Mouse (Mus musculus) MEL (cell line): ENCODE results near the gene Zbed3. TPM values are rescaled to one million over a fixed set of nuclear protein-coding genes. Genes with fewer than 3 reads are reported as not detected.

Source experiments
- DNase-seq: peaks from one replicate; pipeline ENCODE4 v3.0.0; 2011; ENCODE audit warnings: low read depth, low spot score
- H3K27ac ChIP-seq: 2 replicates; pipeline ENCODE4 v1.5.1; 2012; ENCODE audit warnings: low read depth, mild to moderate bottlenecking, control low read depth, low read length, moderate library complexity; ENCODE audit not compliant: control insufficient read depth
- H3K27me3 ChIP-seq, 2 experiments: fragments of 150-350 bp in 1 of 2; sonication (generic) in 1 of 2; 2 replicates each; pipeline ENCODE4 v1.6.1; 2012; ENCODE audit warnings: low read length in 2 of 2, mild to moderate bottlenecking in 2 of 2, improper control_type of control experiment in 1 of 2, moderate library complexity in 1 of 2; ENCODE audit not compliant: insufficient read depth in 2 of 2, control insufficient read depth in 1 of 2
- H3K36me3 ChIP-seq, 2 experiments: 2 replicates each; pipeline ENCODE4 v1.6.1; 2012 to 2014; ENCODE audit warnings: low read length in 2 of 2, improper control_type of control experiment in 1 of 2, inconsistent platforms in 1 of 2, mild to moderate bottlenecking in 1 of 2; ENCODE audit not compliant: insufficient read depth in 2 of 2, control insufficient read depth in 1 of 2
- H3K4me1 ChIP-seq, 2 experiments: fragments of 150-350 bp in 1 of 2; sonication (generic) in 1 of 2; 2 replicates each; pipeline ENCODE4 v1.6.1; 2012; ENCODE audit warnings: low read length in 2 of 2, improper control_type of control experiment in 1 of 2, mild to moderate bottlenecking in 1 of 2; ENCODE audit not compliant: insufficient read depth in 2 of 2, control insufficient read depth in 1 of 2
- H3K4me3 ChIP-seq, 2 experiments: fragments of 150-350 bp in 1 of 2; sonication (generic) in 1 of 2; 2 replicates each; pipeline ENCODE4 v1.5.1; 2012; ENCODE audit warnings: low read depth in 2 of 2, low read length in 2 of 2, mild to moderate bottlenecking in 2 of 2, moderate library complexity in 2 of 2, control low read depth in 1 of 2, improper control_type of control experiment in 1 of 2; ENCODE audit not compliant: control insufficient read depth in 1 of 2, insufficient read depth in 1 of 2
- H3K79me2 ChIP-seq: 2 replicates; pipeline ENCODE4 v1.6.1; 2012; ENCODE audit warnings: mild to moderate bottlenecking, low read length, moderate library complexity; ENCODE audit not compliant: control insufficient read depth, poor library complexity, insufficient read depth
- H3K9ac ChIP-seq: 2 replicates; pipeline ENCODE4 v1.6.1; 2012; ENCODE audit warnings: low read depth, mild to moderate bottlenecking, control low read depth, low read length, moderate library complexity; ENCODE audit not compliant: control insufficient read depth, poor library complexity, severe bottlenecking
- H3K9me3 ChIP-seq: fragments of 150-350 bp; sonication (generic); replicated peaks from 2 replicates; pipeline ENCODE4 v1.6.1; 2012; ENCODE audit warnings: mild to moderate bottlenecking, low read length, improper control_type of control experiment, moderate library complexity; ENCODE audit not compliant: insufficient read depth
- BHLHE40 ChIP-seq: IDR thresholded peaks from 2 replicates; pipeline ENCODE4 v1.6.1; 2012; ENCODE audit warnings: low read depth, mild to moderate bottlenecking, inconsistent platforms, low read length, improper control_type of control experiment, borderline replicate concordance
- CHD2 ChIP-seq: IDR thresholded peaks from 2 replicates; pipeline ENCODE4 v1.6.1; 2011; ENCODE audit warnings: low read length, improper control_type of control experiment
- ELF1 ChIP-seq: IDR thresholded peaks from 2 replicates; pipeline ENCODE4 v1.6.1; 2014; ENCODE audit warnings: low read depth, mild to moderate bottlenecking, inconsistent platforms, low read length, improper control_type of control experiment, moderate library complexity
- ETS1 ChIP-seq: IDR thresholded peaks from 2 replicates; pipeline ENCODE4 v1.6.1; 2012; ENCODE audit warnings: low read depth, mild to moderate bottlenecking, inconsistent platforms, low read length, improper control_type of control experiment, moderate library complexity
- GABPA ChIP-seq: IDR thresholded peaks from 2 replicates; pipeline ENCODE4 v1.6.1; 2012; ENCODE audit warnings: low read depth, mild to moderate bottlenecking, inconsistent platforms, low read length, improper control_type of control experiment, moderate library complexity
- GATA1 ChIP-seq: IDR thresholded peaks from 2 replicates; pipeline ENCODE4 v1.6.1; 2011; ENCODE audit warnings: low read depth, low read length, improper control_type of control experiment
- HCFC1 ChIP-seq: IDR thresholded peaks from 2 replicates; pipeline ENCODE4 v1.6.1; 2012; ENCODE audit warnings: low read depth, mild to moderate bottlenecking, inconsistent platforms, low read length, improper control_type of control experiment, moderate library complexity
- JUND ChIP-seq: IDR thresholded peaks from 2 replicates; pipeline ENCODE4 v1.6.1; 2011; ENCODE audit warnings: low read depth, mild to moderate bottlenecking, improper control_type of control experiment, low read length
- KAT2A ChIP-seq: conservative IDR thresholded peaks from 2 replicates; pipeline ENCODE4 v1.6.1; 2012; ENCODE audit warnings: low read depth, low read length, improper control_type of control experiment, inconsistent platforms
- MAFK ChIP-seq: IDR thresholded peaks from 2 replicates; pipeline ENCODE4 v1.6.1; 2011; ENCODE audit warnings: low read depth, mild to moderate bottlenecking, low read length, improper control_type of control experiment, borderline replicate concordance
- MAX ChIP-seq: IDR thresholded peaks from 2 replicates; pipeline ENCODE4 v1.6.1; 2011; ENCODE audit warnings: low read length, improper control_type of control experiment
- MEF2A ChIP-seq: IDR thresholded peaks from 2 replicates; pipeline ENCODE4 v1.6.1; 2014; ENCODE audit warnings: low read depth, mild to moderate bottlenecking, inconsistent platforms, low read length, improper control_type of control experiment; ENCODE audit not compliant: poor library complexity, insufficient replicate concordance, severe bottlenecking; ENCODE audit errors: extremely low read depth
- MXI1 ChIP-seq: IDR thresholded peaks from 2 replicates; pipeline ENCODE4 v1.6.1; 2011; ENCODE audit warnings: mild to moderate bottlenecking, low read depth, low read length, improper control_type of control experiment
- MYB ChIP-seq: IDR thresholded peaks from 2 replicates; pipeline ENCODE4 v1.6.1; 2011; ENCODE audit warnings: mild to moderate bottlenecking, low read depth, low read length, improper control_type of control experiment
- MYC ChIP-seq: IDR thresholded peaks from 2 replicates; pipeline ENCODE4 v1.6.1; 2011; ENCODE audit warnings: low read depth, mild to moderate bottlenecking, low read length, improper control_type of control experiment, moderate library complexity
- NRF1 ChIP-seq: IDR thresholded peaks from 2 replicates; pipeline ENCODE4 v1.6.1; 2014; ENCODE audit warnings: low read depth, mild to moderate bottlenecking, inconsistent platforms, low read length, improper control_type of control experiment, moderate library complexity; ENCODE audit not compliant: poor library complexity, insufficient read depth, severe bottlenecking
- SIN3A ChIP-seq: IDR thresholded peaks from 2 replicates; pipeline ENCODE4 v1.6.1; 2012; ENCODE audit warnings: low read length, improper control_type of control experiment, inconsistent platforms
- TAL1 ChIP-seq: IDR thresholded peaks from 2 replicates; pipeline ENCODE4 v1.6.1; 2012; ENCODE audit warnings: mild to moderate bottlenecking, inconsistent platforms, low read length, moderate library complexity, mixed read lengths
- TBP ChIP-seq: IDR thresholded peaks from 2 replicates; pipeline ENCODE4 v1.8.0; 2011; ENCODE audit warnings: low read depth, low read length, improper control_type of control experiment
- UBTF ChIP-seq: IDR thresholded peaks from 2 replicates; pipeline ENCODE4 v1.6.1; 2012; ENCODE audit warnings: low read depth, mild to moderate bottlenecking, inconsistent platforms, low read length, improper control_type of control experiment, moderate library complexity, borderline replicate concordance; ENCODE audit not compliant: insufficient read depth
- USF1 ChIP-seq: IDR thresholded peaks from 2 replicates; pipeline ENCODE4 v1.6.1; 2014; ENCODE audit warnings: low read depth, mild to moderate bottlenecking, inconsistent platforms, low read length, improper control_type of control experiment, moderate library complexity
- ZKSCAN1 ChIP-seq: IDR thresholded peaks from 2 replicates; pipeline ENCODE4 v1.6.1; 2012; ENCODE audit warnings: low read depth, mild to moderate bottlenecking, inconsistent platforms, low read length, improper control_type of control experiment, moderate library complexity
- ZNF384 ChIP-seq: IDR thresholded peaks from 2 replicates; pipeline ENCODE4 v1.6.1; 2012; ENCODE audit warnings: low read depth, mild to moderate bottlenecking, inconsistent platforms, low read length, improper control_type of control experiment
- polyA plus RNA-seq, 2 experiments: library from polyadenylated mRNA; stranded (reverse) in 1 of 2; unstranded in 1 of 2; fragments of >175 nt in 1 of 2; fragments of >200 nt in 1 of 2; gene quantifications; 2 replicates each; pipeline versions ENCODE4 v1.2.1 to v1.2.4; 2012; ENCODE audit warnings: low replicate concordance in 2 of 2, low read depth in 1 of 2; ENCODE audit not compliant: insufficient read length in 2 of 2, insufficient read depth in 1 of 2, missing spikeins in 1 of 2
- total RNA-seq: library from RNA; depleted of rRNA; stranded (reverse); fragments of 300-350 nt; gene quantifications from 2 replicates; pipeline ENCODE4 v1.2.3, GENCODE M21; 2012

The Zbed3 gene
- total and polyA plus RNA-seq, 3 experiments, result not detected

DNA sequence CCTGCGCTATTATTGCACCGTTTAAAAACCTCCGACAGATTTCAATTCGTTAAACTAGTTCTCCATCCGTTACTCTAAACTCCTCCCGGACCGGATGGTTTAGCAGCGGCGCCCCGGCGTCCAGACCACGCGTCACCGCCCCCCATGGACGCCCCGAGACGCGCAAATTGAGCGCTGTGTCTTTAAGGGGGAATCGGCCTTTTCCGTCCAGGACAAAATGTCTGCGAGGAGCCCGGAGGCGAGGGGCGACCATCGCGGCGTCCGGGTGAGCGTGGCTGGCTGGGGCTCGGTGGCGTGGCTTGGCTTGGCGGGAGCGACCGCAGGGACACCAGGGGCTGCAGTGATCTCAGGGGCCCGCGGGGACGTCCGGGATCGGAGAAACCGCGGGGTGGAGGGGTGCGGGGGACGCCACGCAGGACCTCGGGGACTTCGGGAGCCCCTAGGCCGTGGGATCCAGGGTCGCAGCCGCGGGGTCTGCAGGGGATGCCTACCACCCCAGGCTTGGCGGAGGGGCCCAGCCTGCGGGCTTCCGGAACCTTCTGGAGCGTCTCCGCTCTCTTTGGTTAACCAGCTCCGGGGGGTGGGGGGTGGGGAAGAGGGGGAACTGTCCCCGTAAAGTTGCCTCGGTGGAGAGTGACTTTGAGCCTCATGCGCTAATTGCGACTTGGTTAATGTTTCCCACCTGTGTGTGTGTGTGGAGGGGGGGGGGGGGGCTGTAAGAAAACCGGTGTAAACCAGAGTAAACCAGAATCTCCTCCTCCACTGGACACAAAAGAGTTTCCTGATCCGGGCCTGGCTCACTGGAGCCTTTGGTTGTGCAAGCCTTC is 1.9 kb downstream of the Zbed3 start:
- no peak overlapping the region for H3K4me3 ChIP-seq
- H3K79me2 ChIP-seq, result no peaks in the 10 kb centered on the region
- no peak overlapping the region for H3K27ac ChIP-seq
- TF ChIP-seq HCFC1 (no peak), KAT2A (no peak), MAFK (no peak), UBTF (no peak), ELF1 (no peak), BHLHE40 (no peak), MXI1 (no peak), TBP (no peak), TAL1 (no peak), GABPA (no peak), MEF2A (no peak), CHD2 (no peak), ETS1 (no peak), ZNF384 (no peak), JUND (no peak), MYC (no peak), GATA1 (no peak)
- TF ChIP-seq, all 39 proteins: peak for 0
- no peaks in the 10 kb centered on the region for H3K36me3 ChIP-seq
- no peaks in the 10 kb centered on the region for H3K9me3 ChIP-seq
- H3K27me3 ChIP-seq, result no peaks in the 10 kb centered on the region
- no peaks in the 10 kb centered on the region for H3K4me1 ChIP-seq
- no peak for DNase-seq
- H3K9ac ChIP-seq, result no peak overlapping the region

DNA sequence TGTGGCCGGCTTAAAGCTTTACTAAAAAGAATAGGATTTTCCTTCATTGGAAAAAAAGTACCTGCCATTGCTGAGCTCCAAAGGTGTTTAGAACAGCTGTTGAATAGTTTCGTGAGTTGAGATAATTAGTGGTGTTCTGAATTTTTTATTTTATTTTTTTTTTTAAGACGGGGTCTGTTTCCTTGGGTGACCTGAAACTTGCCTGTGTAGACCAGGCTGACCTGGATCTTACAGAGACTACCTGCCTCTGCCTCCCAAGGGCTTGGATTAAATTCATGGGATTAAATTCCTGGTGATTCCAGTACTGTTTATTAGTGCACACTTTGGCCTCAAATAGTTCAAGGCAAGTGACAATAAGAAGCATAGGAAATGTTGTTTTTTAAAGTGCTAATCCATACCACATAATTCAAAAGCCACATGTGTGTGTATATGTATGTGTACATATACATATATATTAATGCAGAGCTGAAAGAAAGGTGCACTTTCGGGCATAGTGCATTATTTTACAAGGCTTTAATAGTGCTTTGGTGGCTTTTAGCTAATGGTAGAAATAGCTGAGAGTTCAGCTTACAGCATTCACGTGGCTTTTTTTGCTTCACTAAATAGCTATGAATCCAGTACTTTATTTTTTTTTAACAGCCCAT is 2.6 kb downstream of the Zbed3 start:
- Histone ChIP-seq H3K27me3 (no peaks in the 10 kb centered on the region), H3K79me2 (no peaks in the 10 kb centered on the region), H3K27ac (no peak overlapping the region), H3K9ac (no peak overlapping the region)
- TF ChIP-seq KAT2A (no peak), MAX (no peak), MYB (no peak), USF1 (no peak), ZKSCAN1 (no peak), ZNF384 (no peak), SIN3A (no peak), NRF1 (no peak)
- TF ChIP-seq, all 39 proteins: peak for 0
- Histone ChIP-seq H3K4me3 (no peak overlapping the region), H3K36me3 (no peaks in the 10 kb centered on the region), H3K9me3 (no peaks in the 10 kb centered on the region), H3K4me1 (no peaks in the 10 kb centered on the region)
- DNase-seq, result no peak
